Mouse (Mus musculus) heart, postnatal 0 days (tissue): Measurements from ENCODE around the gene Nol4l. TPM values are rescaled to one million over a fixed set of nuclear protein-coding genes. Genes with fewer than 3 reads are reported as not detected.

ENCODE experiments used
- ATAC-seq: fragments of 200-750 bp; cut with Nextera tagmentation; 2 replicates; pipeline ENCODE4 v1.8.0; 2017; ENCODE audit warnings: low read depth, moderate number of reproducible peaks, moderate library complexity; ENCODE audit not compliant: insufficient read depth
- DNase-seq: peaks from one replicate; pipeline ENCODE4 v3.0.0-alpha.2; 2016; ENCODE audit warnings: low spot score
- H3K27ac ChIP-seq: fragments of 300-500 bp; sonication (generic); 2 replicates; pipeline ENCODE4 v1.5.1; 2014; ENCODE audit warnings: low read depth, mild to moderate bottlenecking
- H3K27me3 ChIP-seq: fragments of 300-500 bp; sonication (generic); 2 replicates; pipeline ENCODE4 v1.6.1; 2014; ENCODE audit warnings: low read length, mixed read lengths; ENCODE audit not compliant: control insufficient read depth, insufficient read depth
- H3K36me3 ChIP-seq: fragments of 300-500 bp; sonication (generic); replicated peaks from 2 replicates; pipeline ENCODE4 v1.6.1; 2014; ENCODE audit warnings: low read length, mixed read lengths; ENCODE audit not compliant: control insufficient read depth, insufficient read depth
- H3K4me1 ChIP-seq: fragments of 300-500 bp; sonication (generic); 2 replicates; pipeline ENCODE4 v1.6.1; 2014; ENCODE audit warnings: antibody characterized with exemption; ENCODE audit not compliant: control insufficient read depth, insufficient read depth
- H3K4me2 ChIP-seq: fragments of 300-500 bp; sonication (generic); 2 replicates; pipeline ENCODE4 v1.6.1; 2014; ENCODE audit warnings: low read depth, mild to moderate bottlenecking, low read length, moderate library complexity
- H3K4me3 ChIP-seq: fragments of 300-500 bp; sonication (generic); 2 replicates; pipeline ENCODE4 v1.5.1; 2014; ENCODE audit warnings: low read depth, low read length
- H3K9ac ChIP-seq: fragments of 300-500 bp; sonication (generic); replicated peaks from 2 replicates; pipeline ENCODE4 v1.6.1; 2014; ENCODE audit warnings: low read depth, low read length, mixed read lengths
- H3K9me3 ChIP-seq: fragments of 300-500 bp; sonication (generic); replicated peaks from 2 replicates; pipeline ENCODE4 v1.6.1; 2016; ENCODE audit warnings: low read length; ENCODE audit not compliant: control insufficient read depth
- CTCF ChIP-seq: IDR thresholded peaks from 2 replicates; pipeline ENCODE4 v1.5.1; 2016; ENCODE audit warnings: antibody characterized with exemption, control low read depth, low read depth
- EP300 ChIP-seq: IDR thresholded peaks from 2 replicates; pipeline ENCODE4 v1.6.1; 2016; ENCODE audit warnings: antibody characterized with exemption, low read depth
- WGBS: fragments of 180-500 bp; shearing (Covaris S2); extraction: QIAGEN DNeasy Blood & Tissue Kit; methylation state at CpG from one replicate; pipeline ENCODE4 v1.1.7; 2014; 5-methylcytosine and 5-hydroxymethylcytosine counted together
- polyA plus RNA-seq: library from polyadenylated mRNA; unstranded; fragments of >200 nt; fragmentation: Nextera tagmentation; extraction: Ambion mirVana; gene quantifications from 2 replicates; pipeline ENCODE4 v1.2.1, GENCODE M21; 2015
- total RNA-seq: library from RNA; depleted of rRNA; stranded (reverse); fragments of >200 nt; gene quantifications from 2 replicates; pipeline ENCODE4 v1.2.3, GENCODE M21; 2014; ENCODE audit warnings: low replicate concordance

Gene Nol4l
- total and polyA plus RNA-seq, 2 experiments from 2014 or later: 4.3 to 13.1 TPM

DNA sequence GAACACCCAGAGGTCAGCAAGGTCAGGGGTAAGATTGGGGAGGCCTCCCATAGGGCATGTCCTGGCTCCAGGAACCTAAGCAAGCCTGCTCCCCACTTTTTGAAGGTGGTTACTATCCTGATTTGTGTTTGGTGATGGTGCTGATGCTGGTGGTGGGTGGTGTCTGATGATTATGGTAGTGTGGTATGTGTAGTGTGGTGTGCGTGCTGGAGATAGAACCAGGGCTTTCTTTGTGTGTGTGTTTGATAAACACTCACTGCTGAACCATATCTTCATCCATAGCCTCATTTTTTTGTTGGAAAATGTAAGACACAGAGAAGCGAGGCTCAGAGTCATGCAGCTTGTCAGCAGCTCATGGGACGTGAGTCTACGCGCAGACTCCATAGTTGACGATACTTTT lies 38.8 kb upstream of the Nol4l start:
- TF ChIP-seq CTCF: no peak
- TF ChIP-seq EP300: no peak
- 87% methylated on average over 6 of the region's 6 CpGs for WGBS
- no peak overlapping the region for H3K4me2 ChIP-seq
- no peak overlapping the region for H3K27ac ChIP-seq
- H3K4me1 ChIP-seq: no peaks in the 10 kb centered on the region
- no peak overlapping the region for H3K4me3 ChIP-seq
- no peaks in the 10 kb centered on the region for H3K36me3 ChIP-seq
- H3K27me3 ChIP-seq: no peaks in the 10 kb centered on the region
- DNase-seq (no peak), ATAC-seq (no peak)
- no peaks in the 10 kb centered on the region for H3K9me3 ChIP-seq
- H3K9ac ChIP-seq: no peak overlapping the region

DNA sequence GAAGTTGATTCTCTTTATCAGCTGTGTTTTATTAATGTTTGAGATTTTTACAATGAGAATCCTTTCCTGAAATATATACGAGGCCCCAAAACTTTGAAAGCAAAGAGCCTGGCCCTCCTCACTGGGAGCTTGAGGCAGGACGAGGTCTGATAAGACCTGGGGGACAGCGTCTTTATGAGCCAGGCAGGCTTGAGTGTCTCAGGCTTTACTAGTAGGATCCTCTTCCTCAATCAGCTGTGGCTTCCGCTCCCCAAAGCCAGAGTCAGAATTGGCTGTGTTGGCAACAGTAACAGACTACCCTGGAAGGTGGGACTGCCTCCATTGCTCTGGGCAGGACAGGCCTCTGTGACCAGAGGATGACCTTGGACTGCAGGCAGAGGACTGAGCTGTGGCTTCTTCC lies 38.2 kb upstream of the Nol4l start:
- H3K27ac ChIP-seq: no peak overlapping the region
- no peaks in the 10 kb centered on the region for H3K36me3 ChIP-seq
- H3K27me3 ChIP-seq: no peaks in the 10 kb centered on the region
- no peak overlapping the region for H3K4me3 ChIP-seq
- WGBS: 43% methylated on average over 4 of the region's 4 CpGs
- DNase-seq (no peak), ATAC-seq (no peak)
- no peak overlapping the region for H3K9ac ChIP-seq
- no peaks in the 10 kb centered on the region for H3K9me3 ChIP-seq
- H3K4me1 ChIP-seq: no peaks in the 10 kb centered on the region
- no peak overlapping the region for H3K4me2 ChIP-seq
- TF ChIP-seq CTCF: no peak
- TF ChIP-seq EP300: no peak

DNA sequence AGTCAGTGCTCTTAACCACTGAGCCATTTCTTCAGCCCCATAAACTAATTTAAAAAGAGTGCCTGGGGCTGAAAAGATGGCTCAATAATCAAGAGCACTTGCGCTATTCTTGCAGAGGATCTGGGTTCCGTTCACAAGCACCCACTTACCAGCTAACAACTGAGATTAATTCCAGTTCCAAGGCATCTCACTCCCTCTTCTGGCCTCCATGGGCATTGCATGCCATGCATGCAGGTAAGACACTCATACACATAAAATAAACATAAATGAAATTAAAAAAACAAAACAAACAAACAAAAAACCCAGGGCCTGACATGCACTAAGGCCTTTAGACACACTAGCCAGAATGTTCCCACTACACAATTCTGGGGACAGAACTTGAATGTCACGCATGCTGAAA lies 34.6 kb upstream of the Nol4l start:
- no peak for DNase-seq
- no peak overlapping the region for H3K4me2 ChIP-seq
- H3K27me3 ChIP-seq: no peaks in the 10 kb centered on the region
- H3K9me3 ChIP-seq: no peaks in the 10 kb centered on the region
- H3K27ac ChIP-seq: no peak overlapping the region
- H3K4me3 ChIP-seq: no peak overlapping the region
- ATAC-seq: no peak
- TF ChIP-seq EP300 (no peak), CTCF (peak; percentile 35)
- no peak overlapping the region for H3K9ac ChIP-seq
- 90% methylated on average over 3 of the region's 3 CpGs for WGBS
- H3K36me3 ChIP-seq: no peaks in the 10 kb centered on the region
- H3K4me1 ChIP-seq: peaks cover 24% of the 10 kb centered on the region

DNA sequence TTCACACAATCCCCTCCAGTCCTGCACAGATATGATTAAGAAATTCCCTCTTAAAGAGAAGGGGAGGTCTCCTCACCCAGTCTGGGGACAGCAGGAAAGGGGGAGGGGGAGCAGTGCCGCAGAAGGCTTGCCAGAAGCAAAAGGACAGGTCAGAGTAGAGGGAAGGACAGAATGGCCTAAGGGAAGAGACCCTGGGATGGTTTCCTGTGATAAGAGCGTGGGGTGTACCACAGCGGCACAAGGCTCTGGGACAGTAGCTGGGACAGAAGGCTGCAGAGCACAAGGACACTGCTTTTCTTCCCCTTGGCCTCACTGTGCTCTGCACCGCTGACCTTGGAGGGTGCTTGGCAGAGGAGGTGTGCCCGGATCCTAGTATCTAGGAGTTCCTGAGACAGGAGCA lies 31.8 kb upstream of the Nol4l start:
- H3K27ac ChIP-seq: peak overlapping the region; percentile 93
- peak; percentile 54 for ATAC-seq
- no peaks in the 10 kb centered on the region for H3K36me3 ChIP-seq
- peak overlapping the region; percentile 53 for H3K9ac ChIP-seq
- DNase-seq: peak; percentile 45
- H3K27me3 ChIP-seq: no peaks in the 10 kb centered on the region
- H3K9me3 ChIP-seq: no peaks in the 10 kb centered on the region
- H3K4me2 ChIP-seq: peak overlapping the region; percentile 56
- no peak for TF ChIP-seq CTCF
- TF ChIP-seq EP300: no peak
- peaks cover 27% of the 10 kb centered on the region for H3K4me1 ChIP-seq
- WGBS: 0% methylated on average over 5 of the region's 5 CpGs
- peak overlapping the region; percentile 12; the same call in 1 of the 2 replicates for H3K4me3 ChIP-seq

DNA sequence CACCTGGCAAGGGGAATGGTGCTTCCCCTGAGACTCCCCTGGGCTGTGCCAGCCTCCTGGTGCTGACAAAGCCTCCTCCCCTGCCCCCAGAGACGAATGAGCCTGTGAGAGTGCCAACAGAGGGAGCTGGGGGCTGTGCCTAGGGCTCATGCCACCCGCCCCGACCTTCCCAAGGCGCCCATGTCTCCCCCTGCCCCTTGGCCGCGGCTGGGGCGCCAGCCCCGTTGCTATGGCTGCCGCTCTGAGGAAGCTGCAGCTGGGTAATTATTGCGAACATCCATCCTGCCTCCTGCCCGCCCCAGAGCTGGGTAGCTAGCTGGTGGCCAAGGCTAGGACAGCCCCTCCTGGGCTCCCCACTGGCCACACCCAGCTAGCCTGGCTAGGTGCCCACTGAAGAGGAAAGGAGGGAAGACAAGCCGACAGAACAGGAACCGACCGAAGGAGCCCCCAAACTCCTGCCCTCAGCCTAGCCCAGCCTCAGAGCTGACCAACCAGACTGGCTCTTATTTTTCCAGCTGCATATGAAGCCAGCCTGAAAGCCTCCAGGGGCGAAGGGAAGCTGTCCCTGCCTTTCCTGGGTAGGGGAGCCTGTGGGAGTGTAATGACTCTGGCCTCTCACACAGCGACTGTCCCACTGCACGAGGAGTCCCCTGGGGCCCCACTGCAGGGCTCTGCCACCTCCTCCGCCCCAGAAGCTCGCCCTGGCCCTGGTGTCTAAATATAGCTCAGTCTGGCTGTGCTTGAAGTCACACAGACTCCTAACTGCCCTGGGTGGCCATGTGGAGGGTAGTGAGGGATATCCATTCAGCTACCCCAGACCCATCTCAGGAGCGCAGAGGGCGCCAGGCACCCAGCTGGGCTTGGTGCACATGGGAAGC lies 31.1 kb upstream of the Nol4l start:
- 2% methylated on average over 20 of the region's 21 CpGs for WGBS
- no peaks in the 10 kb centered on the region for H3K27me3 ChIP-seq
- peaks cover 27% of the 10 kb centered on the region for H3K4me1 ChIP-seq
- TF ChIP-seq CTCF: no peak
- no peak for TF ChIP-seq EP300
- no peaks in the 10 kb centered on the region for H3K9me3 ChIP-seq
- H3K9ac ChIP-seq: peak overlapping the region; percentile 53
- peak; percentile 91 for ATAC-seq
- peak; percentile 84 for DNase-seq
- H3K36me3 ChIP-seq: no peaks in the 10 kb centered on the region
- H3K4me2 ChIP-seq: peak overlapping the region; percentile 56
- H3K4me3 ChIP-seq: peak overlapping the region; percentile 12
- peak overlapping the region; percentile 93 for H3K27ac ChIP-seq
